Mouse (Mus musculus) liver, embryonic 18 days (tissue): ENCODE results near the gene Nrn1l. TPM values are rescaled to one million over a fixed set of nuclear protein-coding genes. Genes with fewer than 3 reads are reported as not detected.

Experiments
- polyA plus RNA-seq: library from polyadenylated mRNA; depleted of rRNA; stranded (reverse); fragments of >200 nt; gene quantifications from 2 replicates; pipeline ENCODE4 v1.2.3, GENCODE M21; 2012; rRNA removed

The Nrn1l gene
- polyA plus RNA-seq, result 0.24 and 0.31 TPM in 2 replicates

GRCm38 (mm10) chr8:105893339-105893738 lies at the start of gene Nrn1l:
Gene Nrn1l, plus strand, starts transcription at chr8:105893567.

GRCm38 (mm10) chr8:105853178-105853577 lies 40.2 kb upstream of the Nrn1l start, which contains the start of gene Cenpt:
Gene Cenpt, minus strand, starts transcription at chr8:105853278.

GRCm38 (mm10) chr8:105854715-105855216 lies 38.6 kb upstream of the Nrn1l start, which contains the start of gene Thap11:
Gene Thap11, plus strand, starts transcription at chr8:105855132.

GRCm38 (mm10) chr8:105860143-105860981 lies 33.0 kb upstream of the Nrn1l start, which contains the start of gene Nutf2:
Gene Nutf2, plus strand, starts transcription at chr8:105860580.

GRCm38 (mm10) chr8:105880754-105881520 lies 12.4 kb upstream of the Nrn1l start, which contains the start of gene Edc4:
Gene Edc4, plus strand, starts transcription at chr8:105880881.

GRCm38 (mm10) chr8:105900180-105900940 lies 7.0 kb downstream of the Nrn1l start, which contains the start of gene Pskh1:
Gene Pskh1, plus strand, starts transcription at chr8:105900441.

GRCm38 (mm10) chr8:105933762-105934161 lies 40.4 kb downstream of the Nrn1l start, which contains the start of gene Ctrl:
Gene Ctrl, minus strand, starts transcription at chr8:105933862.

GRCm38 (mm10) chr8:105938306-105938669 lies 44.9 kb downstream of the Nrn1l start, which contains the start of gene Psmb10:
Gene Psmb10, minus strand, starts transcription at chr8:105938444.

GRCm38 (mm10) chr8:105943321-105943739 lies 50.0 kb downstream of the Nrn1l start, which contains the start of gene Lcat:
Gene Lcat, minus strand, starts transcription at chr8:105943382.

Other genes starting within 250 kb of the Nrn1l start
- gene Carmil2, start 207.3 kb upstream of the Nrn1l start, polyA plus RNA-seq, result 1.8 TPM in 2 replicates
- 8.9 and 10.0 TPM in 2 replicates for gene Acd, start 192.5 kb upstream of the Nrn1l start, polyA plus RNA-seq
- gene Pard6a, start 192.4 kb upstream of the Nrn1l start, polyA plus RNA-seq, result 4.9 and 5.3 TPM in 2 replicates
- gene 4933405L10Rik, start 185.9 kb upstream of the Nrn1l start, polyA plus RNA-seq, result not detected in 2 replicates
- 4.3 and 5.1 TPM in 2 replicates for gene Enkd1, start 185.4 kb upstream of the Nrn1l start, polyA plus RNA-seq
- 1.3 and 1.4 TPM in 2 replicates for gene Gfod2, start 134.9 kb upstream of the Nrn1l start, polyA plus RNA-seq
- 35.8 and 39.9 TPM in 2 replicates for gene Ranbp10, start 66.2 kb upstream of the Nrn1l start, polyA plus RNA-seq
- gene Tsnaxip1, start 65.8 kb upstream of the Nrn1l start, polyA plus RNA-seq, result 0.05 and 0.08 TPM in 2 replicates
- gene Cenpt, start 40.3 kb upstream of the Nrn1l start, polyA plus RNA-seq, result 13.7 and 15.3 TPM in 2 replicates
- 20.3 TPM in 2 replicates for gene Thap11, start 38.4 kb upstream of the Nrn1l start, polyA plus RNA-seq
- gene Nutf2, start 33.0 kb upstream of the Nrn1l start, polyA plus RNA-seq, result 59.4 and 65.4 TPM in 2 replicates
- 13.5 and 15.0 TPM in 2 replicates for gene Edc4, start 12.7 kb upstream of the Nrn1l start, polyA plus RNA-seq
- gene Pskh1, start 6.9 kb downstream of the Nrn1l start, polyA plus RNA-seq, result 12.6 and 14.4 TPM in 2 replicates
- gene Ctrl, start 40.3 kb downstream of the Nrn1l start, polyA plus RNA-seq, result 0.66 and 1.1 TPM in 2 replicates
- gene Psmb10, start 44.9 kb downstream of the Nrn1l start, polyA plus RNA-seq, result 49.3 and 54.3 TPM in 2 replicates
- gene Lcat, start 49.8 kb downstream of the Nrn1l start, polyA plus RNA-seq, result 212 and 219 TPM in 2 replicates
- 9.7 and 12.2 TPM in 2 replicates for gene Slc12a4, start 72.5 kb downstream of the Nrn1l start, polyA plus RNA-seq
- gene Dpep3, start 85.9 kb downstream of the Nrn1l start, polyA plus RNA-seq, result not detected in 2 replicates
- gene Dus2, start 97.8 kb downstream of the Nrn1l start, polyA plus RNA-seq, result 6.8 and 7.1 TPM in 2 replicates
- not detected in 2 replicates for gene Dpep2nb, start 112.4 kb downstream of the Nrn1l start, polyA plus RNA-seq
- gene Ddx28, start 118.3 kb downstream of the Nrn1l start, polyA plus RNA-seq, result 7.3 and 7.7 TPM in 2 replicates
- gene Nfatc3, start 165.3 kb downstream of the Nrn1l start, polyA plus RNA-seq, result 7.9 and 8.0 TPM in 2 replicates
- 28.1 and 31.0 TPM in 2 replicates for gene Esrp2, start 243.4 kb downstream of the Nrn1l start, polyA plus RNA-seq